Mouse (Mus musculus) megakaryocyte progenitor cell, adult 5-6 weeks (primary cell): ENCODE results near the gene Vmn1r219. TPM values are rescaled to one million over a fixed set of nuclear protein-coding genes. Genes with fewer than 3 reads are reported as not detected.
"Not testable (repeated sequence)": the region's sequence is repeated elsewhere in the genome, so short reads cannot be mapped to it uniquely, and the experiment has no call there.

Experiments used
- ATAC-seq: replicated peaks from 2 replicates; pipeline ENCODE4 v1.8.0; 2016; ENCODE audit warnings: mild to moderate bottlenecking, moderate TSS enrichment, inconsistent platforms; ENCODE audit not compliant: poor library complexity
- total RNA-seq, 2 experiments: library from RNA; stranded (forward) in 1 of 2; stranded (reverse) in 1 of 2; fragments of 157-497, 149-512 nt in 1 of 2; fragments of 200-1000 nt in 1 of 2; gene quantifications; 2 replicates each; pipeline versions ENCODE4 v1.2.3 to v1.2.4; 2015 to 2017

Vmn1r219 gene
- total RNA-seq (2015): not detected in 2 replicates
- not detected in 2 replicates for total RNA-seq (2017)

DNA sequence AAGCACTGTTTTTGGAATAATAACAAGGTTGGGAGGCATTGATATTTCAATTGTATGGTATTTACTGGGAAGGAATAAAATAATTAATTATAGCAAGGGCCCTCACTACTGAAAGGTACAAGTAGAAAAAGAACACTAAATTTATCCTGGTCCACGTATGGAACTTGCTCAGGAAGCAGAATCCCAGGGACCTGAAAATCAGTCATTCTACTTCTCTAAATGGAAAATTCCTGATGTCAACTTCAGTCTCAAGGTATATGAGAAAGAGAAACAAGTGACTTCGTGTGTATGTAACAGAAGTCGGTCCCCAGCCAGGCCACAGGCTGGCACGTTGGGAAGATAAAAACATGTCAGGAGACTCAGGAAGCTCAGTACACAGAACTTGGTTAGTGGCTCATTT is at the start of gene Vmn1r219:
Gene Vmn1r219 (plus strand): TSS at position 301 of the 400 bp plus-strand sequence.
- no peak for ATAC-seq

DNA sequence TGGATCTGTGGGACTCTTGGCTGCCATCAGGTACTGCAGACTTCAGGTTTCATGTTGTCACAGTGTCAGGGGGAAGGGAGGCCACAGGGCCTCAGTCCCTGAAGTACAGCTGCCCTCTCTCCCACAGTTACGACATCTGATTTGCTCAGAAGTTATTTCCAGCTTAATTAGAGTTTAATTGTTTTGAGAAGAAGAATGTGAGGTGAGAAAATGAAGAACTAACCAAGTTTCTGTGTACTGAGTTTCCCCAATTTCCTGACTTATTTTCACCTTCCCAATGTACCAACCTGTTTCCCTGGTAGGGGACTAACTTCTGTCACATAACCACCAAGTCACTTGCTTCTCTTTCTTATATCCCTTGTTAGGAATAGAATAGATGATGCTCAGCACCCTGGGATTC is 41.0 kb upstream of the Vmn1r219 start, which contains the start of gene Vmn1r217:
Gene Vmn1r217 (minus strand): TSS at position 101 of the 400 bp plus-strand sequence.
- not testable (repeated sequence) for ATAC-seq

DNA sequence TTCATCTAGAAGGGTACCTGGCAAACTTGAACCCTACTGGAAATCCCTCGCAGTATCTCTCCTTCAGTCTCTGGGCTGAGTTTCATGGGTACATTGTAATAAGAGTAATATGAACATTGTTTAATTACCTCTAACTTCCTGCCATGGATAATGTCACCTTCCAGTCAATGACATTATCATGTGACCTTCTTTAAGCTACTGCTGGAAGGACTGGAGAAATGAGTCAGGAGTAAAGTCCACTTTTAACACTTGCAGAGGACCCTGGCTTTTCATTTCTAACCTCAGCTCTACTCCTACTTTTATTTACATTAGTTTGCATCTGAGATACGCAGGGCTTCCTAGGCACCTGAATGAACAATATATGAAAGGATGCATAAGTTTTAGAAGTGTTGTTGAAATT is 38.5 kb upstream of the Vmn1r219 start:
- ATAC-seq: no peak

GRCm38 (mm10) chr13:23133099-23133498 is 26.0 kb upstream of the Vmn1r219 start, which contains the start of gene Vmn1r218:
TSS of gene Vmn1r218 (plus strand) at chr13:23133155.
- no peak for ATAC-seq

GRCm38 (mm10) chr13:23133501-23133900 is 25.6 kb upstream of the Vmn1r219 start:
- no peak for ATAC-seq

DNA sequence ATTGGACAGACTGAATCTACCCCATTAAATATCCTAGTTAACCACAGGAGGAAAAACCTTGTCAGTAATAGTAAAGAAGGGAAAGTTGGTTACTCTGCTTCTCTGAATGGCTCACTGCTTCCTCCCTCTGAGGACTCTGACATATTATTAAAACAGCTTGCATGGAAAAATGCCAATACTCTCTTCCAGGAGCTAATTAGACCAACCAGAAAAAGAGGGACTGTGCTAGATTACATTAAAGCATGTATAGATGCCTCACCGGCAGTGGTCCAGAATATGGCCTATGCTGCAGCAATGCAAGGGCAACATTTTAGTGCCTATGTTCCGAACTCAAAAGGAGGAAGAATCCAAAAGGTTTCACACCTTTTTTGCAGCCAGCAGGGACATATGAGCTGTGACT is 20.2 kb upstream of the Vmn1r219 start:
- no peak for ATAC-seq

DNA sequence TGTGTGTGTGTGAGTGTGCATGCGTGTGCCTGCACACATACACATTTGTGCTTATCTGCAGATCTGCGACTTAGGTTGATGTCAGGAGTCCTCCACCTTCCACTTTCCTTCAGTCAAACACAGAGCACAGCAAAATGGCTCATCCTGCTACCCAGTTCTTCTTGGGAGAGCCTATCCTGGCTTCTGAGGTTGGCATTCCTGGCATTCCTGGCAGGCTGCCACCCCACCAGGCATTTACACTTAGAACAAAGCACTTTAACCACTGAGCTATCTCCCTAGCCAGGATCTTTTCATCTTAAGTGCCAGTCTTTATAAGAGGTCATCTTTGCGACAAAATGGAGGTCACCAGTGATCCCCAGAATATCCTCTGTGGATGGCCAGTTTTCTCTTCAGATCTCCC is 1.3 kb upstream of the Vmn1r219 start:
- no peak for ATAC-seq

GRCm38 (mm10) chr13:23166471-23166870 is 7.4 kb downstream of the Vmn1r219 start:
- not testable (repeated sequence) for ATAC-seq

GRCm38 (mm10) chr13:23187875-23188274 is 28.8 kb downstream of the Vmn1r219 start, which contains the start of gene Vmn1r220:
TSS of gene Vmn1r220 (minus strand) at chr13:23187975.
- no peak for ATAC-seq

- ATAC-seq: not testable (repeated sequence)
Measured at GRCm38 (mm10) chr13:23203885-23204284, 44.8 kb downstream of the Vmn1r219 start.

DNA sequence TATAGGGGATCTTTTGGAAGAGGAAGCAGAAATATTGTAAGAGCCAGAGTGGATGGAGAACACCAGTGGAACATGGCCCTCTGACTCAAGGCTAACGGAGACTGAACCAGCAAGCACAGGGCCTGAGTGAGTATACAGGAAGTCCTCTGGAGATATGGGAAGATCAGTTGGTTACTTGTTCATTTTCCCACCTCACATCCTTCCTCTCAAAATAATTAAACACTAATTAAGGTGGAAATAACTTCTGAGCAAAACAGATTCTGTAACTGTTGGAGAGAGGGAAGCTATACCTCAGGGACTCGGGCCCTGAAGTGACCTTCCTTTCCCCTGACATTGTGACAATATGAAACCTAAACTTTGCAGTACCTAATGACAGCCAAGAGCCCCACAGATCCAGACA is 54.7 kb downstream of the Vmn1r219 start, which contains the start of gene Vmn1r221:
Gene Vmn1r221 (plus strand): TSS at position 301 of the 400 bp plus-strand sequence.
- ATAC-seq: not testable (repeated sequence)

Other genes with a start within 250 kb of the Vmn1r219 start
- not detected in 2 replicates for gene Vmn1r213, start 151.7 kb upstream of the Vmn1r219 start, total RNA-seq (2015)
- gene Vmn1r213, start 151.7 kb upstream of the Vmn1r219 start, total RNA-seq (2017): not detected in 2 replicates
- not detected in 2 replicates for gene Vmn1r214, start 128.9 kb upstream of the Vmn1r219 start, total RNA-seq (2015)
- gene Vmn1r214, start 128.9 kb upstream of the Vmn1r219 start, total RNA-seq (2017): not detected in 2 replicates
- not detected in 2 replicates for gene Vmn1r215, start 91.3 kb upstream of the Vmn1r219 start, total RNA-seq (2015)
- gene Vmn1r215, start 91.3 kb upstream of the Vmn1r219 start, total RNA-seq (2017): not detected in 2 replicates
- gene Vmn1r217, start 41.1 kb upstream of the Vmn1r219 start, total RNA-seq (2015): not detected in 2 replicates
- gene Vmn1r217, start 41.1 kb upstream of the Vmn1r219 start, total RNA-seq (2017): not detected in 2 replicates
- gene Vmn1r218, start 26.2 kb upstream of the Vmn1r219 start, total RNA-seq (2015): not detected in 2 replicates
- not detected in 2 replicates for gene Vmn1r218, start 26.2 kb upstream of the Vmn1r219 start, total RNA-seq (2017)
- not detected in 2 replicates for gene Vmn1r220, start 28.7 kb downstream of the Vmn1r219 start, total RNA-seq (2015)
- gene Vmn1r220, start 28.7 kb downstream of the Vmn1r219 start, total RNA-seq (2017): not detected in 2 replicates
- not detected in 2 replicates for gene Vmn1r221, start 54.8 kb downstream of the Vmn1r219 start, total RNA-seq (2015)
- gene Vmn1r221, start 54.8 kb downstream of the Vmn1r219 start, total RNA-seq (2017): not detected in 2 replicates
- gene Vmn1r222, start 76.6 kb downstream of the Vmn1r219 start, total RNA-seq (2015): not detected in 2 replicates
- gene Vmn1r222, start 76.6 kb downstream of the Vmn1r219 start, total RNA-seq (2017): not detected in 2 replicates
- gene Vmn1r223, start 87.8 kb downstream of the Vmn1r219 start, total RNA-seq (2015): not detected in 2 replicates
- gene Vmn1r223, start 87.8 kb downstream of the Vmn1r219 start, total RNA-seq (2017): not detected in 2 replicates
- 21.9 and 24.3 TPM in 2 replicates for gene Zfp322a, start 209.9 kb downstream of the Vmn1r219 start, total RNA-seq (2015)
- 39.4 and 75.5 TPM in 2 replicates for gene Zfp322a, start 209.9 kb downstream of the Vmn1r219 start, total RNA-seq (2017)